Mouse (Mus musculus) brown adipose tissue, adult 24 weeks (tissue): ENCODE measurements around the gene Def6. TPM values are rescaled to one million over a fixed set of nuclear protein-coding genes. Genes with fewer than 3 reads are reported as not detected.
"Not testable (repeated sequence)": the region's sequence is repeated elsewhere in the genome, so short reads cannot be mapped to it uniquely, and the experiment has no call there.

Source experiments
- H3K27ac ChIP-seq: fragments of 200-500 bp; replicated peaks from 2 replicates; pipeline ENCODE4 v1.5.1; 2012; ENCODE audit warnings: low read depth, mild to moderate bottlenecking, low read length
- H3K4me1 ChIP-seq: fragments of 200-500 bp; 2 replicates; pipeline ENCODE4 v1.6.1; 2012; ENCODE audit warnings: low read length, mixed read lengths; ENCODE audit not compliant: control insufficient read depth, insufficient read depth, insufficient read length
- H3K4me3 ChIP-seq: fragments of 200-500 bp; 2 replicates; pipeline ENCODE4 v1.5.1; 2012; ENCODE audit warnings: low read depth, mild to moderate bottlenecking, low read length, moderate library complexity; ENCODE audit not compliant: insufficient read depth
- polyA plus RNA-seq: library from polyadenylated mRNA; stranded (reverse); fragments of >200 nt; gene quantifications from 2 replicates; pipeline ENCODE4 v1.2.4, GENCODE M21; 2012; ENCODE audit not compliant: missing spikeins, insufficient read depth, insufficient read length

Def6 gene
- polyA plus RNA-seq, 1 experiment, result 2.1 TPM

GRCm38 (mm10) chr17:28193559-28193958 lies 14.0 kb upstream of the Def6 start:
- H3K4me3 ChIP-seq, result no peak overlapping the region
- no peak overlapping the region for H3K27ac ChIP-seq
- no peaks in the 10 kb centered on the region for H3K4me1 ChIP-seq

GRCm38 (mm10) chr17:28195033-28195432 lies 12.5 kb upstream of the Def6 start:
- no peaks in the 10 kb centered on the region for H3K4me1 ChIP-seq
- H3K4me3 ChIP-seq, result no peak overlapping the region
- no peak overlapping the region for H3K27ac ChIP-seq

GRCm38 (mm10) chr17:28197646-28198045 lies 9.9 kb upstream of the Def6 start:
- Histone ChIP-seq H3K4me1 (no peaks in the 10 kb centered on the region), H3K27ac (no peak overlapping the region), H3K4me3 (no peak overlapping the region)

- no peak overlapping the region for H3K4me3 ChIP-seq
- H3K27ac ChIP-seq, result no peak overlapping the region
- no peaks in the 10 kb centered on the region; the same call in 1 of the 2 replicates for H3K4me1 ChIP-seq
Measured at GRCm38 (mm10) chr17:28201982-28202381, 5.6 kb upstream of the Def6 start.

GRCm38 (mm10) chr17:28204052-28204720 lies 3.4 kb upstream of the Def6 start:
- no peak overlapping the region for H3K4me3 ChIP-seq
- H3K27ac ChIP-seq, result no peak overlapping the region
- H3K4me1 ChIP-seq, result no peaks in the 10 kb centered on the region; the same call in 1 of the 2 replicates

GRCm38 (mm10) chr17:28205443-28205842 lies 2.1 kb upstream of the Def6 start:
- H3K4me3 ChIP-seq, result no peak overlapping the region
- no peak overlapping the region for H3K27ac ChIP-seq
- no peaks in the 10 kb centered on the region; the same call in 1 of the 2 replicates for H3K4me1 ChIP-seq

- Histone ChIP-seq H3K4me1 (no peaks in the 10 kb centered on the region; the same call in 1 of the 2 replicates), H3K27ac (peak overlapping the region; percentile 71), H3K4me3 (0 out of 2 replicates have a peak overlapping the region, but pooled peaks have one; percentile 20)
Measured at GRCm38 (mm10) chr17:28207092-28207491, 486 bp upstream of the Def6 start.

- peak overlapping the region; percentile 61 for H3K4me3 ChIP-seq
- H3K27ac ChIP-seq, result no peak overlapping the region
- no peaks in the 10 kb centered on the region; the same call in 1 of the 2 replicates for H3K4me1 ChIP-seq
Measured at GRCm38 (mm10) chr17:28208314-28208612, 685 bp downstream of the Def6 start.

GRCm38 (mm10) chr17:28209457-28210110 lies 2.0 kb downstream of the Def6 start:
- Histone ChIP-seq H3K27ac (no peak overlapping the region), H3K4me3 (no peak overlapping the region), H3K4me1 (no peaks in the 10 kb centered on the region; the same call in 1 of the 2 replicates)

GRCm38 (mm10) chr17:28211921-28212341 lies 4.4 kb downstream of the Def6 start:
- H3K27ac ChIP-seq, result no peak overlapping the region
- no peak overlapping the region for H3K4me3 ChIP-seq

GRCm38 (mm10) chr17:28212391-28212790 lies 4.8 kb downstream of the Def6 start:
- no peak overlapping the region for H3K27ac ChIP-seq
- no peaks in the 10 kb centered on the region for H3K4me1 ChIP-seq
- H3K4me3 ChIP-seq, result no peak overlapping the region

More at GRCm38 (mm10) chr17:28211921-28212341, 4.4 kb downstream of the Def6 start:
- H3K4me1 ChIP-seq, result no peaks in the 10 kb centered on the region

- no peak overlapping the region for H3K4me3 ChIP-seq
- H3K4me1 ChIP-seq, result peaks cover 1% of the 10 kb centered on the region; the same call in 1 of the 2 replicates
- H3K27ac ChIP-seq, result no peak overlapping the region
Measured at GRCm38 (mm10) chr17:28213236-28213635, 5.7 kb downstream of the Def6 start.

- no peak overlapping the region for H3K27ac ChIP-seq
- peaks cover 4% of the 10 kb centered on the region; the same call in 1 of the 2 replicates for H3K4me1 ChIP-seq
- no peak overlapping the region for H3K4me3 ChIP-seq
Measured at GRCm38 (mm10) chr17:28216791-28217190, 9.2 kb downstream of the Def6 start.

- Histone ChIP-seq H3K4me3 (0 out of 2 replicates have a peak overlapping the region, but pooled peaks have one; percentile 6), H3K27ac (peak overlapping the region; percentile 61), H3K4me1 (peaks cover 4% of the 10 kb centered on the region; the same call in 1 of the 2 replicates)
Measured at GRCm38 (mm10) chr17:28217721-28218649, 10.4 kb downstream of the Def6 start.

GRCm38 (mm10) chr17:28222463-28222862 lies 14.9 kb downstream of the Def6 start:
- not testable (repeated sequence) for H3K27ac ChIP-seq, H3K4me1 ChIP-seq, H3K4me3 ChIP-seq
